Mouse (Mus musculus) C2C12 (cell line): ENCODE data around the gene Tet1.

ENCODE experiments used
- CEBPB ChIP-seq: IDR thresholded peaks from one replicate; pipeline ENCODE4 v1.6.1; 2011; ENCODE audit warnings: low read depth, mild to moderate bottlenecking, control low read depth, moderate library complexity
- CTCF ChIP-seq: IDR thresholded peaks from one replicate; pipeline ENCODE4 v1.5.1; 2011; ENCODE audit not compliant: control insufficient read depth, insufficient read depth, insufficient read length
- MAX ChIP-seq: IDR thresholded peaks from one replicate; pipeline ENCODE4 v1.6.1; 2011; ENCODE audit warnings: mild to moderate bottlenecking, control low read depth
- MYOD1 ChIP-seq: IDR thresholded peaks from one replicate; pipeline ENCODE4 v1.6.1; 2011; ENCODE audit warnings: low read depth; ENCODE audit not compliant: control insufficient read depth, insufficient read length
- MYOG ChIP-seq: IDR thresholded peaks from one replicate; pipeline ENCODE4 v1.6.1; 2011; ENCODE audit not compliant: control insufficient read depth, insufficient read length; ENCODE audit errors: extremely low read depth
- USF1 ChIP-seq: IDR thresholded peaks from one replicate; pipeline ENCODE4 v1.6.1; 2011; ENCODE audit warnings: low read depth, mild to moderate bottlenecking, control low read depth, moderate library complexity

- TF ChIP-seq CTCF: no peak
- no peak for TF ChIP-seq MYOG
- TF ChIP-seq USF1: no peak
- no peak for TF ChIP-seq MAX
- no peak for TF ChIP-seq MYOD1
- no peak for TF ChIP-seq CEBPB
Observed at GRCm38 (mm10) chr10:62824474-62824873, 84.3 kb downstream of the Tet1 start.
